Mouse (Mus musculus) limb, embryonic 13.5 days (tissue): ENCODE data around the gene Agpat1. TPM values are rescaled to one million over a fixed set of nuclear protein-coding genes. Genes with fewer than 3 reads are reported as not detected.

Experiments
- ATAC-seq: fragments of 200-750 bp; cut with Nextera tagmentation; 2 replicates; pipeline ENCODE4 v1.8.0; 2017; ENCODE audit warnings: low read depth, moderate number of reproducible peaks, moderate TSS enrichment; ENCODE audit not compliant: low FRiP score
- H3K27ac ChIP-seq: fragments of 300-500 bp; sonication (generic); 2 replicates; pipeline ENCODE4 v1.5.1; 2015; ENCODE audit warnings: inconsistent platforms, mild to moderate bottlenecking, moderate library complexity
- H3K27me3 ChIP-seq: fragments of 300-500 bp; sonication (generic); 2 replicates; pipeline ENCODE4 v1.6.1; 2015; ENCODE audit warnings: mild to moderate bottlenecking, inconsistent platforms
- H3K36me3 ChIP-seq: fragments of 300-500 bp; sonication (generic); 2 replicates; pipeline ENCODE4 v1.6.1; 2015; ENCODE audit warnings: inconsistent platforms, mild to moderate bottlenecking, moderate library complexity
- H3K4me1 ChIP-seq: fragments of 300-500 bp; sonication (generic); 2 replicates; pipeline ENCODE4 v1.6.1; 2015; ENCODE audit warnings: inconsistent platforms
- H3K4me2 ChIP-seq: fragments of 300-500 bp; sonication (generic); replicated peaks from 2 replicates; pipeline ENCODE4 v1.6.1; 2015; ENCODE audit warnings: inconsistent platforms, mild to moderate bottlenecking, moderate library complexity
- H3K4me3 ChIP-seq: fragments of 300-500 bp; sonication (generic); 2 replicates; pipeline ENCODE4 v1.5.1; 2015; ENCODE audit warnings: moderate library complexity, mild to moderate bottlenecking, inconsistent platforms
- H3K9ac ChIP-seq: fragments of 300-500 bp; sonication (generic); 2 replicates; pipeline ENCODE4 v1.6.1; 2015; ENCODE audit warnings: mild to moderate bottlenecking, inconsistent platforms
- H3K9me3 ChIP-seq: fragments of 300-500 bp; sonication (generic); 2 replicates; pipeline ENCODE4 v1.6.1; 2016; ENCODE audit warnings: inconsistent platforms
- WGBS: fragments of 180-500 bp; shearing (Covaris S2); methylation state at CpG from one replicate; pipeline ENCODE4 v1.1.7; 2015; 5-methylcytosine and 5-hydroxymethylcytosine counted together
- polyA plus RNA-seq: library from polyadenylated mRNA; unstranded; fragments of >200 nt; fragmentation: Nextera tagmentation; extraction: Ambion mirVana; gene quantifications from 2 replicates; pipeline ENCODE4 v1.2.1, GENCODE M21; 2015

Agpat1 gene
- polyA plus RNA-seq, 1 experiment from 2014 or later = 58.4 TPM

DNA sequence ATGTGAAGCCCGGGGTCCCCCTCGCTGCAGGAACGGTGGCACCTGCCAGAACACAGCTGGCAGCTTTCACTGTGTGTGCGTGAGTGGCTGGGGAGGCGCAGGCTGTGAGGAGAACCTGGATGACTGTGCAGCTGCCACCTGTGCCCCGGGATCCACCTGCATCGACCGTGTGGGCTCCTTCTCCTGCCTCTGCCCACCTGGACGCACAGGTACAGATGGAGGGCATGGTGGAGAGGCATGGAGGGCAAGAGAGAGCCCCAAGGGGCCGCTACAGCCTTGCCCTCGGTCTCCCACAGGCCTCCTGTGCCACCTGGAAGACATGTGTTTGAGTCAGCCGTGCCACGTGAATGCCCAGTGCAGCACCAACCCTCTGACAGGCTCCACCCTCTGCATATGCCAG lies 35.6 kb upstream of the Agpat1 start:
- Histone ChIP-seq H3K27ac (no peak overlapping the region), H3K4me2 (no peak overlapping the region), H3K4me3 (no peak overlapping the region), H3K9ac (no peak overlapping the region), H3K27me3 (peaks cover 10% of the 10 kb centered on the region; the same call in 1 of the 2 replicates), H3K9me3 (no peaks in the 10 kb centered on the region), H3K36me3 (no peaks in the 10 kb centered on the region), H3K4me1 (peaks cover 20% of the 10 kb centered on the region)
- 80% methylated on average over 13 of the region's 13 CpGs for WGBS
- no peak for ATAC-seq

DNA sequence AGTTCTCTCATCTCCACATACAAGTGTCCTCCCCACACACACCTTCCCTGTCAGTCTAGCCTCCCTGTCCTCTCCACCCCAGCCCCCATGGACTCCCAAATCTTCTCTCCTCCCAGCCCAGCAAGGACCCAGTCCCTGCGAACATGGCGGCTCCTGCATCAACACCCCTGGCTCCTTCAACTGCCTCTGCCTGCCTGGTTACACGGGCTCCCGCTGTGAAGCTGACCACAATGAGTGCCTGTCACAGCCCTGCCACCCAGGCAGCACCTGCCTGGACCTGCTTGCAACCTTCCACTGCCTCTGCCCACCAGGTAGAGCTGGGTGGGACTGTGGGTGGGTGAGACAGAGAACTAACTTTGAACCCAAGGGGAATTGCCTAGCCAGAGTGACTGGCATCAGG lies 34.1 kb upstream of the Agpat1 start:
- no peaks in the 10 kb centered on the region for H3K9me3 ChIP-seq
- no peaks in the 10 kb centered on the region for H3K36me3 ChIP-seq
- 73% methylated on average over 4 of the region's 4 CpGs for WGBS
- peaks cover 8% of the 10 kb centered on the region for H3K4me1 ChIP-seq
- no peak overlapping the region for H3K9ac ChIP-seq
- H3K27me3 ChIP-seq = peaks cover 10% of the 10 kb centered on the region; the same call in 1 of the 2 replicates
- ATAC-seq = no peak
- H3K27ac ChIP-seq = no peak overlapping the region
- no peak overlapping the region for H3K4me2 ChIP-seq
- no peak overlapping the region for H3K4me3 ChIP-seq

DNA sequence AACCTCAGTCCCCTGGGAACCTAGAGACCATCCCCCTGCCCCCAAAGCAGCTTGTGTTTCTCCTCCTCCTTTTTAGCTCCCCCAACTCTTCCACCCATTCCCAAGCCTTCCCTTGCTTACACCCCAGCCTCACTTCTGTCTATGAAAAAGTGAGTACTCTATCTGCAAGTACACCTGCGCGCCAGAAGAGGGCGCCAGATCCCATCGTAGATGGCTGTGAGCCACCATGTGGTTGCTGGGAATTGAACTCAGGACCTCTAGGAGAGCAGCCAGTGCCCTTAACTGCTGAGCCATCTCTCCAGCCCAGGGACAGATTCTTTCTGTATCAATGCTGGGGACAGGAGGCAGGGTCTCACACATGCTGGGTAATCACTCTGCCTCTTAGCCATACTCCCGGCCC lies 32.2 kb upstream of the Agpat1 start:
- H3K36me3 ChIP-seq = no peaks in the 10 kb centered on the region
- peaks cover 10% of the 10 kb centered on the region; the same call in 1 of the 2 replicates for H3K27me3 ChIP-seq
- H3K4me2 ChIP-seq = no peak overlapping the region
- ATAC-seq = no peak
- 12% methylated on average over 5 of the region's 5 CpGs for whole genome bisulfite sequencing
- H3K27ac ChIP-seq = no peak overlapping the region
- H3K9ac ChIP-seq = no peak overlapping the region
- no peak overlapping the region for H3K4me3 ChIP-seq
- peaks cover 11% of the 10 kb centered on the region for H3K4me1 ChIP-seq
- no peaks in the 10 kb centered on the region for H3K9me3 ChIP-seq

DNA sequence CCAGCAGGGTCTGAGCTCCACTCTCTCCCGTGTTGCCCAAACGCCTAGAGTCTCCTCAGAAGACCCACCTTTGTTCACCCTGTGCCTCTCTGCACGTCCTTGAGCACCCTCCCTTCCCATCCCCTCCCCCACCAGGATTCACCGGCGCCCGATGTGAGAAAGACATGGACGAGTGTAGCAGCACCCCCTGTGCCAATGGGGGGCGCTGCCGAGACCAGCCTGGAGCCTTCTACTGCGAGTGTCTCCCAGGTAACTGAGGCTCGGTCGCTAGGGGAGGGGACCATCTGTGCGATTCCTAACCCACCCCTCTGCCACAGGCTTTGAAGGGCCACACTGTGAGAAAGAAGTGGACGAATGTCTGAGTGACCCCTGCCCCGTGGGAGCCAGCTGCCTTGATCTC lies 31.7 kb upstream of the Agpat1 start:
- WGBS = 14% methylated on average over 15 of the region's 15 CpGs
- no peak overlapping the region for H3K4me2 ChIP-seq
- H3K4me1 ChIP-seq = peaks cover 7% of the 10 kb centered on the region
- H3K4me3 ChIP-seq = no peak overlapping the region
- H3K9me3 ChIP-seq = no peaks in the 10 kb centered on the region
- no peaks in the 10 kb centered on the region for H3K36me3 ChIP-seq
- no peak overlapping the region for H3K27ac ChIP-seq
- H3K9ac ChIP-seq = no peak overlapping the region
- peaks cover 7% of the 10 kb centered on the region; the same call in 1 of the 2 replicates for H3K27me3 ChIP-seq
- no peak for ATAC-seq

DNA sequence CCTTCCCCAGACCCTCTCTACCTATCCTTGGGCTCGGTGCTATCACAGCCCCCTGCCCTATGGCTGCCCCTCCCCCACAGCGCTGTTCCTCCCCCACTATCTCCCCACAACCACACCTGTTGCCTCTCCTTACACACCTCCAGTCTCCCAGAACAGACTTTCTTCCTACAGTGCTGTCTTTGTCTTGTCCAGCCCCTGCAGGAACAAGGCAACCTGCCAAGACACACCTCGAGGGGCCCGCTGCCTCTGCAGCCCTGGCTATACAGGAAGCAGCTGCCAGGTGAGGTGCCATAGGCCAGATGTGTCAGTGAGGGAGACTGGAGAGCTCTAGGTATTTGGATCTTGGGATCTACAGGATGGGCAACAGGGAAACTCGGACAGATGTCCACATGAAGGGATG lies 27.5 kb upstream of the Agpat1 start:
- Histone ChIP-seq H3K27me3 (no peaks in the 10 kb centered on the region), H3K9ac (no peak overlapping the region), H3K4me3 (no peak overlapping the region), H3K36me3 (no peaks in the 10 kb centered on the region), H3K9me3 (no peaks in the 10 kb centered on the region), H3K27ac (no peak overlapping the region), H3K4me2 (no peak overlapping the region), H3K4me1 (peaks cover 7% of the 10 kb centered on the region)
- ATAC-seq = no peak
- 56% methylated on average over 5 of the region's 5 CpGs for WGBS

DNA sequence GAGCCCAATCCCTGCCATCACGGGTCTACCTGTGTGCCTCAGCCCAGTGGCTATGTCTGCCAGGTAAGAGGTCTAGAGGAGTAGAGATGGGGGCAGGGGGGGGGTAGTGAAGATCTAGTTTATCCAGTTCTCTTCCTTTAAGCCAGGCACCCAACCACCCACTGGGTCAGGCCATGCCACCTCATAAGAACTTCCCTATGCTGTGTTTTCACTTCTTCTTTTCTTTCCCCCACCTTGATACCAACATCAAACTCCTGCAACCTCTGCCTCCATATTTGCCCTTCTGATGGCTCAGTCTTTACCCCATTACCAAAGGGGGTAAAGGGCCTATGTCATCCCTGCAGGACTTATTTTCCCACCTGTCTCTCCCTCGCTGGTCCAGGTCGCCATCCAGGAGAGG lies 26.0 kb upstream of the Agpat1 start:
- no peak overlapping the region for H3K4me2 ChIP-seq
- no peak overlapping the region for H3K27ac ChIP-seq
- H3K27me3 ChIP-seq = no peaks in the 10 kb centered on the region
- no peak overlapping the region for H3K4me3 ChIP-seq
- no peak for ATAC-seq
- 83% methylated on average over 3 of the region's 3 CpGs for WGBS
- no peaks in the 10 kb centered on the region for H3K9me3 ChIP-seq
- H3K36me3 ChIP-seq = no peaks in the 10 kb centered on the region
- H3K9ac ChIP-seq = no peak overlapping the region
- peaks cover 7% of the 10 kb centered on the region for H3K4me1 ChIP-seq

DNA sequence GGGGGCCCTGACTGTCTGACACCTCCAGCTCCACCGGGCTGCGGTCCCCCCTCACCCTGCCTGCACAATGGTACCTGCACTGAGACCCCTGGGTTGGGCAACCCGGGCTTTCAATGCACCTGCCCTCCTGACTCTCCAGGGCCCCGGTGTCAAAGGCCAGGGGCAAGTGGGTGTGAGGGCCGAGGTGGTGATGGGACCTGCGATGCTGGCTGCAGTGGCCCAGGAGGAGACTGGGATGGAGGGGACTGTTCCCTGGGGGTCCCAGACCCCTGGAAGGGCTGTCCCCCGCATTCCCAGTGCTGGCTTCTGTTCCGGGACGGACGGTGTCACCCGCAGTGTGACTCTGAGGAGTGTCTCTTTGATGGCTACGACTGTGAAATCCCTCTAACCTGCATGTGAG lies 21.5 kb upstream of the Agpat1 start:
- no peak for ATAC-seq
- Histone ChIP-seq H3K9ac (no peak overlapping the region), H3K4me3 (no peak overlapping the region), H3K4me2 (no peak overlapping the region), H3K36me3 (no peaks in the 10 kb centered on the region), H3K4me1 (peaks cover 9% of the 10 kb centered on the region), H3K9me3 (no peaks in the 10 kb centered on the region), H3K27ac (no peak overlapping the region), H3K27me3 (no peaks in the 10 kb centered on the region)
- 86% methylated on average over 12 of the region's 12 CpGs for WGBS

DNA sequence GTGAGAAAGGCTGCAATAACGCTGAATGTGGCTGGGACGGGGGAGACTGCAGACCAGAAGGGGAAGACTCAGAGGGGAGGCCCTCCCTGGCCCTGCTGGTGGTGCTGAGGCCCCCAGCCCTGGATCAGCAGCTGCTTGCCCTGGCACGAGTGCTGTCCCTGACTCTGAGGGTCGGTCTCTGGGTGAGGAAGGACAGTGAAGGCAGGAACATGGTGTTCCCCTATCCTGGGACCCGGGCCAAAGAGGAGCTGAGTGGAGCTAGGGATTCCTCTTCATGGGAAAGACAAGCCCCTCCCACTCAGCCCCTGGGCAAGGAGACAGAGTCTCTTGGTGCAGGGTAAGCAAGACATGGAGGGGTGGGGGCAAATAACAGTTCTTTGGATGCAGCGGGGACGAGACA lies 20.7 kb upstream of the Agpat1 start:
- 64% methylated on average over 7 of the region's 7 CpGs for WGBS
- no peak for ATAC-seq
- H3K27ac ChIP-seq = no peak overlapping the region
- no peaks in the 10 kb centered on the region for H3K27me3 ChIP-seq
- H3K4me3 ChIP-seq = no peak overlapping the region
- no peak overlapping the region for H3K4me2 ChIP-seq
- no peaks in the 10 kb centered on the region for H3K36me3 ChIP-seq
- H3K9ac ChIP-seq = no peak overlapping the region
- H3K4me1 ChIP-seq = peaks cover 16% of the 10 kb centered on the region
- H3K9me3 ChIP-seq = no peaks in the 10 kb centered on the region

DNA sequence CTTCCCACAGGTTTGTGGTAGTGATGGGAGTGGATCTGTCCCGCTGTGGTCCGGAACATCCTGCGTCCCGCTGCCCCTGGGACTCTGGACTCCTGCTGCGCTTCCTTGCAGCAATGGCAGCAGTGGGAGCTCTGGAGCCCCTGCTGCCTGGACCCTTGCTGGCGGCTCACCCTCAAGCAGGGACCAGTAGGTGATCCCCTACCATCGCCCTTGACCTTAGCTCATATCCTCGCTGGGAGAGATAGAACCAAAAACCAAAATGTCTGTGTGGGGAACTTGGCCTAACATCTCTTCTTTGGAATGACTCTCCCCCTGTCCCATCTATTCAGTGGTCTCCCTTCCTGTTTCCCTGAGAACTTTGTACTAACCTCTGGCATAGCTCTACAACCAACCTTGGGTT lies 20.2 kb upstream of the Agpat1 start:
- Histone ChIP-seq H3K4me1 (peaks cover 20% of the 10 kb centered on the region), H3K27me3 (no peaks in the 10 kb centered on the region), H3K27ac (no peak overlapping the region), H3K36me3 (no peaks in the 10 kb centered on the region), H3K4me2 (no peak overlapping the region), H3K9ac (no peak overlapping the region), H3K9me3 (no peaks in the 10 kb centered on the region), H3K4me3 (no peak overlapping the region)
- ATAC-seq = no peak
- WGBS = 87% methylated on average over 8 of the region's 8 CpGs

DNA sequence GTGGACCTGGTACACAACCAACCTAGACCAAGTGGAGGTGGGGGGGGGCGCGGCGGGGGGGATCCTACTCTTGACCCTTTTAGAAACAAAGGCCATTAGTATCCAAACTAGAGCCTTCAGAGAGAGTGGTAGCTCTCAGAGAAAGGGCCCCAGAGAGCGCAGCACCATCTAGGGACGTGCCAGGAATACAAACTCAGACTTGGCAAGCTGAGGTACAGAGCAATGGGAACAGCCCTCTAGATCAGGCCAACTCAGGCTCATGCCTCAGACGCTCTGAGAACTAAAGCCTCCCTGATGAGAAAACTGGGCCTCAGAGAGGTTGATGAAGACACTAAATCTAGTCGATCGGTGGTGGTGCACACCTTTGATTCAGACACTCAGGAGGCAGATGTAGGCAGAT lies 18.9 kb upstream of the Agpat1 start:
- Histone ChIP-seq H3K27me3 (no peaks in the 10 kb centered on the region), H3K4me1 (peaks cover 33% of the 10 kb centered on the region), H3K9ac (no peak overlapping the region), H3K9me3 (no peaks in the 10 kb centered on the region), H3K4me2 (no peak overlapping the region), H3K36me3 (no peaks in the 10 kb centered on the region), H3K4me3 (no peak overlapping the region), H3K27ac (no peak overlapping the region)
- no peak for ATAC-seq
- WGBS = 92% methylated on average over 8 of the region's 8 CpGs

DNA sequence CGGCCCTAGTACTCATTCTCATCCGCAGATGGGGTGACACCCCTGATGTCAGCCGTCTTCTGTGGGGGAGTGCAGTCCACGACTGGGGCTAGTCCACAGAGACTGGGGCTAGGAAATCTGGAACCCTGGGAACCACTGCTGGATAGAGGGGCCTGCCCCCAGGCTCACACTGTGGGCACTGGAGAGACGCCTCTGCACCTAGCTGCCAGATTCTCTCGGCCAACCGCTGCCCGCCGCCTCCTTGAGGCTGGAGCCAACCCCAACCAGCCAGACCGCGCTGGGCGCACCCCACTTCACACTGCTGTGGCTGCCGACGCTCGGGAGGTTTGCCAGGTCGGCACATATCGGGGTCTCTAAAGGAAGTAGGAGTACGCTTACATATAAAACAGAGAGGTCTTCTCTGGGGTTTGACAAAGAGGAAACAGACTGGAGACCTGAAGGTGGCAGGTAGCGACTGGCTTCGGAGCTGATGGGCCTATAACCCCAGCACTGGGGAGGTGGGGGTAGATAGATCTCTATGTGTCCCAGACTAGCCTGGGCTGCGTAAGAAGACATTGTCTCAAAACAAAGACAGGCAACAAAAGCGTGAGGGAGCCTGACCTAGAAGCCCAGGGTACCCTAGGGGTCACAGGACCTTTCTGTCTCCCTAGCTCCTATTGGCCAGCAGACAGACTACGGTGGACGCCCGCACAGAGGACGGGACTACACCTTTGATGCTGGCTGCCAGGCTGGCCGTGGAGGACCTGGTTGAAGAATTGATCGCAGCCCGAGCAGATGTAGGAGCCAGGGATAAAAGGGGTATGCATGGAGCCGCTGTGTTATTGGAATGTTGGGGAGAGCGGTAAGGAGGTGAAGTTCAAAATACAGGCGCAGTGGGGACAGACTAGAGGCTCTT lies 17.9 kb upstream of the Agpat1 start:
- H3K4me1 ChIP-seq = peaks cover 43% of the 10 kb centered on the region
- 24% methylated on average over 32 of the region's 32 CpGs for WGBS
- no peak; the same call in 1 of the 2 replicates for ATAC-seq

DNA sequence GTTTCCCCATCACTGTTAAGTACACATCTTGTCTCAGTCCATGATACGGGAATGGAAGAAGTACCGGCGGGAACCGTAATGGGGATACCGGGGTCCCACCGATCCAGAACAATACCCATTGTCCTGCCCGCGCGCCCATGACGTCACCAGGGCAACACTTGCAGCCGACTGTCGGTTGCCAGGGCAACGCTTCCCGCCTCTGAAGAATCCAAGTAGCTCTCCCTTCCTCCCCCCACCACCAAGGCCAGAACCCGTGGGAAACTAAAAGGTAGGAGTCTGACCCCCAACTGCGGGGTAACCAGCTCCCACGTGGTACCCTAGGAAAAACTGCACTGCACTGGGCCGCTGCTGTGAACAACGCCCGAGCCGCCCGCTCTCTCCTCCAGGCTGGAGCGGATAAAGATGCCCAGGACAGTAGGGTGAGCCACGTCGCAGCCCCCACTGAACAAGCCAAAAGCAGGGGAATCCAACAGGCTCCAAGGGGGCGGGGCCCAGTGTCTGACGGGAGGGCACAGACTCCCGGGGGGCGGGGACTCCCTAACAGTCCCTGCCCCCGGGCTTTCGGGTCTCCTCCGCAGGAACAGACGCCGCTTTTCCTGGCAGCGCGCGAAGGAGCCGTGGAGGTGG lies 17.2 kb upstream of the Agpat1 start:
- under 1% methylated on average over 38 of the region's 38 CpGs for WGBS
- H3K4me3 ChIP-seq = peak overlapping the region; percentile 75
- H3K9me3 ChIP-seq = no peaks in the 10 kb centered on the region
- H3K36me3 ChIP-seq = no peaks in the 10 kb centered on the region
- H3K9ac ChIP-seq = peak overlapping the region; percentile 94
- no peaks in the 10 kb centered on the region for H3K27me3 ChIP-seq
- H3K4me1 ChIP-seq = peaks cover 49% of the 10 kb centered on the region
- ATAC-seq = peak; percentile 85
- peak overlapping the region; percentile 98 for H3K4me2 ChIP-seq
- peak overlapping the region; percentile 98 for H3K27ac ChIP-seq

More for the DNA sequence above, 17.9 kb upstream of the Agpat1 start:
- Histone ChIP-seq H3K36me3 (no peaks in the 10 kb centered on the region), H3K9me3 (no peaks in the 10 kb centered on the region), H3K27me3 (no peaks in the 10 kb centered on the region), H3K4me3 (peak overlapping the region; percentile 75), H3K4me2 (peak overlapping the region; percentile 98), H3K9ac (peak overlapping the region; percentile 94), H3K27ac (peak overlapping the region; percentile 98)
